30 mouse cellular contexts compared by ENCODE assay signal in the genomic region with DNA sequence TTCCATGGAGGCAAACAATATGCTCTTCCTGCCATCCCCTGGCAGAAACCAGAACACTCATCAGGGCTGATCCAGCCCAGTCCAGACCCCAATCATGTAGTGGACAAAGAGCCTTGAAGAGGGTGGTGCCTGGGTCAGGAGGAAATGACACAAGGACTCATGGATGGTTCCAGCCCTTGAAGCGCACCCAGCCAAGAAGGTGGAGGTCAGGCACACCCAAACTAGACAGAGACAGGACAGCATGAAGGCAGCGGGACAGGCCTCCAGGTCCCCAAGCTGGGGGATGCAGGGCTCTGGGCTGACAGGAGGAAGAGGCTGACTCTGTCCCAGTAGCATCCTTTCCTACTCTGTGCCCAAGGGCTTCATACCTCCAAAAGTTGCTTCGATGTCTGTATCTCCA. TPM values are rescaled to one million over a fixed set of nuclear protein-coding genes. Genes with fewer than 3 reads are reported as not detected.
"Had no signal": no experiment of that assay in that cellular context is flagged by ENCODE, and none has a peak within 500 bp of the region (broad histone marks: within the 10 kb centered on the region; RNA-seq: fewer than 3 reads in every experiment).

No protein-coding gene starts in this region.

- H3K4me3 ChIP-seq: gastrocnemius, adult 2 months; heart, embryonic 10.5 days; heart, embryonic 12.5 days; hindbrain, embryonic 10.5 days; hindbrain, embryonic 12.5 days; intestine, embryonic 15.5 days; layer of hippocampus, adult 2 months; left cerebral cortex, adult 2 months; limb, embryonic 10.5 days; limb, embryonic 12.5 days; liver, embryonic 13.5 days had no signal

- DNase-seq: gastrocnemius, adult 2 months; gastrocnemius, postnatal 10 days; gastrocnemius, postnatal 25 days; heart, adult 18-20 months; heart, postnatal 10 days; heart, postnatal 4 days; kidney, adult 8-10 months; kidney, postnatal 14 days; kidney, postnatal 36 days; liver; liver, embryonic 13.5 days had no signal

- H3K4me2 ChIP-seq: heart, embryonic 12.5 days; hindbrain, embryonic 12.5 days; hindbrain, embryonic 14.5 days; intestine, embryonic 15.5 days; limb, embryonic 12.5 days; liver, embryonic 11.5 days; liver, embryonic 13.5 days had no signal

- H3K36me3 ChIP-seq: heart, embryonic 10.5 days; heart, embryonic 12.5 days; hindbrain, embryonic 10.5 days; hindbrain, embryonic 12.5 days; intestine, embryonic 15.5 days; limb, embryonic 10.5 days; limb, embryonic 12.5 days; liver, embryonic 13.5 days had no signal

- H3K27ac ChIP-seq: gastrocnemius, adult 2 months; heart, embryonic 10.5 days; hindbrain, embryonic 10.5 days; hindbrain, embryonic 12.5 days; hindbrain, embryonic 14.5 days; intestine, embryonic 15.5 days; layer of hippocampus, adult 2 months; left cerebral cortex, adult 2 months; limb, embryonic 10.5 days; limb, embryonic 12.5 days; liver, embryonic 13.5 days had no signal

- H3K9me3 ChIP-seq: heart, embryonic 10.5 days; heart, embryonic 12.5 days; hindbrain, embryonic 10.5 days; hindbrain, embryonic 12.5 days; intestine, embryonic 15.5 days; limb, embryonic 10.5 days; limb, embryonic 12.5 days; liver, embryonic 13.5 days had no signal

RNA-seq across cellular contexts. Expression of a gene that starts 4.1 kb away (rescaled TPM):
- polyA plus RNA-seq: inflammation-experienced regulatory T-cells, adult 6 months; intestine, postnatal 0 days; limb, embryonic 10.5 days; limb, embryonic 12.5 days had no signal

RNA-seq across cellular contexts. Expression of a gene that starts 7.7 kb away (rescaled TPM):
- polyA plus RNA-seq: heart, embryonic 12.5 days; heart, embryonic 14.5 days; hindbrain, embryonic 10.5 days; hindbrain, embryonic 12.5 days; hindbrain, embryonic 14.5 days; hindbrain, embryonic 16.5 days; inflammation-experienced regulatory T-cells, adult 6 months; intestine, embryonic 15.5 days; intestine, postnatal 0 days; limb, embryonic 10.5 days; limb, embryonic 12.5 days; limb, embryonic 14.5 days; liver, embryonic 11.5 days; liver, embryonic 13.5 days had no signal

RNA-seq across cellular contexts. Expression of a gene that starts 14.7 kb away (rescaled TPM):
- polyA plus RNA-seq: heart, embryonic 10.5 days; heart, embryonic 12.5 days; heart, embryonic 14.5 days; heart, embryonic 16.5 days; inflammation-experienced regulatory T-cells, adult 6 months; intestine, embryonic 15.5 days; intestine, postnatal 0 days; kidney, embryonic 14.5 days; kidney, embryonic 16.5 days; limb, embryonic 10.5 days; limb, embryonic 12.5 days; liver, embryonic 11.5 days; liver, embryonic 13.5 days had no signal

RNA-seq across cellular contexts. Expression of a gene that starts 58.6 kb away (rescaled TPM):
- polyA plus RNA-seq: kidney, embryonic 14.5 days; limb, embryonic 10.5 days had no signal
